Mouse (Mus musculus): ENCODE data around the gene Elp4.

The Elp4 gene

DNA sequence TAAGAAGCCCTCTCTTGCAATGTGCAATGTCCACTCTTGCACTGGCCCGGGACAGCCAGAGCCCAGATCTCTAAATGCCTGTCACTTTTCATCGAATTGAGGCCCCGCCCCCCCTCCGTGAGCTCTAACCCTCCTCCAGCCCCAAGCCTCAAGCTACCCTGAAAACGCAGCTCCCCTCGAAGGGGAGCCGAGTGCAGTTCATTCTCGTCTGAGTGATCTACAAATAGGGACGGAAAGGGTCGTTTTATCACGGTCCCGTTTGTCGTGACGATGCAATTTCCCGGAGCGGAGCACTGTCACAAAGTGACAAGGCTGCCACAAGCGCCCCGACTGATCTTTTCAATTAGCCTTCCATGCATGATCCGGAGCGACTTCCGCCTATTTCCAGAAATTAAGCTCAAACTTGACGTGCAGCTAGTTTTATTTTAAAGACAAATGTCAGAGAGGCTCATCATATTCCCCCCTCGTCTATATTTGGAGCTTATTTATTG, 222.3 kb downstream of the Elp4 start:
- DNase-seq = no peak

DNA sequence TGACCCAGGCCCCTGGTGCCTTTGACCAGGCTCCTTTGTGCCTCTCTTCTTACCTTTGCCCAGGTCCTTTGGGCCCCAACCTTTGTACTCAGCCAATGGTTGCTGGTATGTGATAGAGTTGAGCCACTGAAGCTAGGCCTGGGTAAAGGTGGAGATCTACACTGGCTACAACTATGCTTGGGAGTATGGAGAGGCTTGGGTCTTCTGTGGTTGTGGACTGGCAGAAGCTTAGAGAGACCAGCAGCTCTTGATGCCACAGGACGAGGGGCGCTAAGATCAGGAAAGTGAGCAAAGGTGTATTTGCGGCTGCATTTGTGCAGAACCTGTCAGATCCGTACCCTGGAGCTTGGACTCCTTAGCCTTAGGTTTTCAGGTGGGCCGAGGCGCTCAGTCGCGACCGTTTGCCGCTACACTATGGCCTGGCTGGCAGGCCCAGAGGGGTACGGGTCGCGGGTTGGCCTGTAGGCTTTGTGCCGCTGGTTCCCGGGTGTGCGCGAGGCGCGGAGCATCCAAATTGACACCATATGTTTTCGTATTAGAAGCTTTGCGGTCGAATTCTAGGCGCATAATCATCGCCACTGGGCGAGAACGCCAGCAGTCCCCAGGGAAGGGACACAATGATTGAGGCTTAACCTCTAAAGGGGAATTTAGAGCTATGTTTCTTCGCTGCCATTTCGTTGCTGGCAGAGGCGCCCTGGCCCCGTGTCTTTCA, 223.2 kb downstream of the Elp4 start:
- no peak for DNase-seq

DNA sequence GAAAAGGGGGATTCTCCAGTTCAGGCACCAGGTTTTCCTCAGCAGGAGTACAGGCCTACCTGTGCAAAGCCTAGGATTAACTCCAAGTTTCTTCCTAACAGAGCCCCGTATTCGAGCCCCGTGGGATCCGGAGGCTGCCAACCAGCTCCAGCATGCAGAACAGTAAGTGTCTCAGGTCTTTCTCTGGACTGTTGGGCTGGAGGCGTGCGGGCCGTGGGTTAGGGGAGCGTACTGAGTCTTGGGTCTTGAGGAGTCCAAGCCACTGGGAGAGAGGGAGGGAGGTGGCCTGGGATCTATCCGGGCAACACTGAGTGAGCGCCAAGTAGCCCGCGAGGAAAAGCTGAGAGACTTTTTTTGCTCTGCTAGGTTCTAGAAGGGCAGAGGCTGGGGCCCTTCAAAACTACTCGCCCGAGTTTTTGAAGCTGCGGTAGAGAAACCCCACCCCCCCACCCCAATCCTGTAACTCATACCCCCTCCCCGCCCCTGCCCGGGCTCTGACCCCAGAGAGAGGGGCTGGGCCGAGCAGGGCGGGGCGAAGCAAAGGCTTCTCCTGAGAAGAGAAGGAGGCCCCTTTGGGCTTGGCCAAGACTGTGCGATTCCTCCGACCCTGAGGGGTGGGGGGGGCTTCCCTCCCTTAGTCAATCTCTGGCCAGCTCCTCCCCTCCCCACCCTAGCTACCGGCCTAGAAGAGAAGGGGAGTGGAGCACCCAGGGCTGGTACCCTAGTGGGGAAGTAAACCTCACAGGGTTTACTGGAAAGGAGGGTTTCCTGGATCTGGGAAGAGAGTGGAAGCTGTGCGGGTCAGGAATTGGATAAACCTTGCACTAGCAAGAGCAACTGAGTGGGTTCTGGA, 224.0 kb downstream of the Elp4 start:
- DNase-seq = no peak

DNA sequence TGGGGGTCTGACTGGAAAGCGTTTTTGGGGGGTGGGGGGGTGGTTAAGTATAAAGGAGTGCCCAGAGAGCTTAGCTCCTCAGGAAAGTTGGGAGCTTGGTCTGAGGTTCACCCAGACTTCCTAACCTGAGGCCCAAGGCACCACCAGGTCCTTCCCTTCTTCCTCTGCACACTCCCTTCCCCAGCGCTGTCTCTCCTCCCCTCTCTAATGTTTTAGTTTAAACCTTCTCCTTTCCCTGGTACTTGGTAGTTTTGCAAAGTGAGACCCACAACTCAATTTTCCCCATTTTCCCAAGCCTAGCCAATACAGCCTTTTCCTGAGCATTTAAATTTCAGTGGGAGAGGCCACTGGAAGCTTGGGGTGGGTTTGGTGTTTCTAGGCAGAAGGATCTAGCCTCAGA, 225.0 kb downstream of the Elp4 start:
- DNase-seq = no peak

DNA sequence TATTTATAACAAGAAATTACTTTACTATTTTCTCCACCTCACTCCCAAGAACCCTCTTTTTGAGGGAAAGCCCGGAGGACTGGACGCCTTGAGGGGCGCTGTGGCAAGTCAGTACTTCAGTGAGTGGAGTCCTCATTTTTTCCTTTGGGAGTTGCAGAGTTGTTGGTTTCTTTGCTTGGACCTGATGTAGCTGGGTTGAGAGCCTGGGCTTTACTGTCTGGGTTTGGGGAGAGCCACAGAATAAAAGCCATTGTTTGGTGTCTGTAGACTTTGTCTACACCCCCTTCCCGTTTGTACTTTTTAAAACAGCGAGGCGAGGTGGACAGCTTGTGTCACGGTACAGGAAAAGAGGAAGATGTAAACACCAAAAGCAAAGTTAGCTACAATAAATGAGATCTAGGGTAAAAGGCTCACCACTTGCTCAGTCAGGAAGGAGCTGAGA, 225.5 kb downstream of the Elp4 start:
- DNase-seq = no peak

DNA sequence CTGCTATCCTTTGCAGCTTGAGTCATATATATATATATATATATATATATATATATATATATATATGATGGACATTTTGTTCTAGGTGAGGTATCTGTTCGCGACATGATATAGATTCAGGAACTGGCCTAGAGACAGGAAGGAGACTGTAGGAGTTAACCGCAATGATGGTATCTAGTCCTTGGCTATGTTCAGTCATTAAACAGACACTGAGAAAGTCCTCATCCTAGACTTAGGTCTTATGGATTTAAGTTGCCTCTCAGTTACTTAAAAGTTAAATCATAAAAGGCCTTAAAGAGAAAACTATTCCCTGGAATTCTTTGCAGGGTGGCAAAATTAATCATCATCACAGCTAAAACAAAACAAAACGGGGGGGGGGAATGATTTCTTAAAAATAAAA, 226.1 kb downstream of the Elp4 start:
- DNase-seq = no peak

DNA sequence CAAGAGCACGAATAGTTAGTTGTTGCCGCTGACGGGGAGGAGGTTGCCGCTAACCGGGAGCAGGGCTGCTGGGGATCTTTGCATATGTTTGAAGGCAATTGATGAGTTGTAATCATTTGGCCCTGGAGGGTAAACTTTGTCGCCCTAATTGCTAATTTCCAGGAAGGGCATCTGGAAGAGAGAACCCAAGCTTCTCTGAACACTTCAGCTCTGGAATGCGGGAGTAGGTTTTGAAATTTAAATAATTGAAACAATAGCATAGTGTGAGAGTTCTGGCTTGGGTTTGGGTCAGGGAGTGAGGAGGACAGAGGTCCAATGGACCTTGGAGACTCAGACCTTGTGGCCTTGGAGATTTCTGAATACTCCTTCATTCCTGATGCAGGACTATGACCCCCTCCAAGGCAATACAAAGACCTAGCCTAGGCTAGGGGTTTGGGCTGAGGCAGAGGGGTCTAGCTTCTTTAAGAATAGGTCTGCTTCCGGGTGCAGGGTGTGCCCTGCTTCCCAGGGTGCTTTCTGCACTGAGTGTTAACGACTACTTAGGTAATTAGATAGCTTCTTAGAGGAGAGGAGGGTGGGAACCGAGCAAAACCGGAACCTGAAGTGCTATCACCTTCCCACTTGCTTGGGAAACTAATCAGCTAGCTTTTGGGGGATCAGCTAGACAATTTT, 226.8 kb downstream of the Elp4 start:
- no peak for DNase-seq

DNA sequence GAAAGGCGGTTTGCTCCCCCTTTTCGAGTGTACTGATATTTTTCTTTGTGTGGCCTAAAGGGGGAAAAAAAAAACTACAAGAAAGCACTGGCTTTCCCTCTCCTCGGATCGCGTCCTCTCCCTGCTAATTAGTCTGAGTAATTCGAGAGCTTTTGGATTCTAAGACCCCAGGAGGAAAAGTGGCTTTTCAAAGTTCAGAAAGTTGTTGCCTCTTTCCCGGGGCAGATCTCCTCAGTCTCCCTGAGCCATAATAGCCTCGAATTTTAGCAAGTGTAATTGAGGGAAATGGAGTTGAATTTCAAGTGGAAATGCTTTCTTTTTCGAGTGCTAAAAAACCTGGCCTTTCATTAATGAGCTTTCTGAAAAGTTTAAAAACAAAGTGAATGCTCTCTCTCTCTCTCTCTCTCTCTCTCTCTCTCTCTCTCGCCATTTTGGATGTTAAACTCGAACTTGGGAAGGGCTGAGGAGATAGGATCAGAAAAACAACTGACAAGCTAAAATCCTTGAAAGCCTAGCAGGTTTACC, 227.4 kb downstream of the Elp4 start:
- no peak for DNase-seq

DNA sequence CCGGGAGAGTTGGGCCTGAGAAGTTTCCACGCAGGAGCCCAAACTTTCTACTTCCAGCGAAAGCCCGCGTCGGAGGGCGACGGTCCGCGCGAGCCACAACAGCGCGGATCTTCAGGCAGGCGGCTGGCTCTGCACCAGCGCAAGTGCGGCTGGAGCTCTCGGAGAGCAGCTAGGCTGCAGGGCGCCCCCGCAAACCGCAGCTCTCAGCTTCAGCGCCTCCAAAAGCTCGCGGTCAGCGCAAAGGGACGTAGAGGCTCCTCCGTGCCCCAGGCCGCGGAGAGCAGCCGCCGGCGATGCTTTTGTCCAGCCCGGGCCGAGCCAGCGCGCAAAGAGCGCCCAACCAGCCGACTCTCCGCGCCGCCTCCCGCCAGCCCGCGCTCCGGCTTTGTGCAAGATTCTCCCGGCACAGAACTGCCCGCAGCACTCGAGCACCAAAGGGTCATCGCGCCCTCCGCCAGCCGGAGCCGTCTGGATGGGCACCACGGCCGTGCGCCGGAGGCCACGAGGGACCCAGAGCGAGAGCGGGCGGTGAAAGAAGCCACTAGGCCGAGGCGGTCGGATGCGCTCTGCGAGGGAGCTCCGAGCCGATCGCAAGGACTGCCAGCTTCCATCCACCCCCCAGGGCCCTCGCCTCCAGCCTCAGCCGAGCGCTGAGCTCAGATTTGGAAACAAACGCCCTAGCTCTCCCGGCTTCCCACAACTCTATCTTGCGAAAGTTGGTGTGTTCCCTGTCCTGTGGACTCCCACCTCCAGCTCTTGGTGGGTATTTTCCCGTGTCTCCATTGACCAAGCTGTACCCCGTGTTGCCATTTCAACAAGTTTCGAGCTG, 228.1 kb downstream of the Elp4 start:
- no peak for DNase-seq

DNA sequence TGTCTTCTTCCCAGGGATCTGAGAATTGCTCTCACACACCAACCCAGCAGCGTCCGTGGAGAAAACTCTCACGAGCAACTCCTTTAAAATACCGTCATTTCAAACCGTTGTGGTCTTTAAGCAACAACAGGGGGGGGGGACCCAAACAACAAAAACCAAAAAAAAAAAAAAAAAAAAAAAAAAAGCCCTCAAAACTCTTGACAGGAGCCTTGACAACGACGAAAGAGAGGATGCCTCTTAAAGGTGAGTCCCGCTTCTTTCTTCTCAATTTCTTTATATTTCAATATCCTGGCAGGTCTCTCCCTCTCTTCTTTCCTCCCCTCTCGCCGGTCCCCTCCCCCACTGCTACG, 228.7 kb downstream of the Elp4 start:
- DNase-seq = no peak

DNA sequence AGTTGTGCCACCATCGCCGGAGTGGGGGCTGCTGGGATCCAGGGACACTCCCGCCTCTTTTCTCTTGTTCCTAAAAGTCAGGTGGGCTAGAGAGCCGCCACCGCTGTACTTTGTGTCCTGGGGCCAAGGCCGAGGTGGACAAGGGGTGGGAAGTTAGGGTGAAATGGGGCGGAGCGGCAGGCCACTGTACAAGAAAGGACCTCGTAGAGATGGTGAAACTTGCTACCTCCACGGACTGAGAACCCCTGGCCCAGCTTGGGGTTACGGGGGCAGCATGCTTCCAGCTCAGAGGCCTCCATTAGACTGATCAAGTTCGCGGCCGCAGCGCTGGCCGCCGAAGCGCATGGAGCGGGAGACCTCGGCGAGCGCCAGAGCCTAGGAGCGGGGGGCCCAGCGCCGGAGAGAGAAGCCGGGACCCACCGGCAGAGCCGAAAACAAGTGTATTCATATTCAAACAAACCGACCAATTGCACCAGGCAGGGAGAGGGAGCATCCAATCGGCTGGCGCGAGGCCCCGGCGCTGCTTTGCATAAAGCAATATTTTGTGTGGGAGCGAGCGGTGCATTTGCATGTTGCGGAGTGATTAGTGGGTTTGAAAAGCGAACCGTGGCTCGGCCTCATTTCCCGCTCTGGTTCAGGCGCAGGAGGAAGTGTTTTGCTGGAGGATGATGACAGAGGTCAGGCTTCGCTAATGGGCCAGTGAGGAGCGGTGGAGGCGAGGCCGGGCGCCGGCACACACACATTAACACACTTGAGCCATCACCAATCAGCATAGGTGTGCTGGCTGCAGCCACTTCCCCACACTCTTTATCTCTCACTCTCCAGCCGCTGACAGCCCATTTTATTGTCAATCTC, 229.3 kb downstream of the Elp4 start:
- no peak for DNase-seq

DNA sequence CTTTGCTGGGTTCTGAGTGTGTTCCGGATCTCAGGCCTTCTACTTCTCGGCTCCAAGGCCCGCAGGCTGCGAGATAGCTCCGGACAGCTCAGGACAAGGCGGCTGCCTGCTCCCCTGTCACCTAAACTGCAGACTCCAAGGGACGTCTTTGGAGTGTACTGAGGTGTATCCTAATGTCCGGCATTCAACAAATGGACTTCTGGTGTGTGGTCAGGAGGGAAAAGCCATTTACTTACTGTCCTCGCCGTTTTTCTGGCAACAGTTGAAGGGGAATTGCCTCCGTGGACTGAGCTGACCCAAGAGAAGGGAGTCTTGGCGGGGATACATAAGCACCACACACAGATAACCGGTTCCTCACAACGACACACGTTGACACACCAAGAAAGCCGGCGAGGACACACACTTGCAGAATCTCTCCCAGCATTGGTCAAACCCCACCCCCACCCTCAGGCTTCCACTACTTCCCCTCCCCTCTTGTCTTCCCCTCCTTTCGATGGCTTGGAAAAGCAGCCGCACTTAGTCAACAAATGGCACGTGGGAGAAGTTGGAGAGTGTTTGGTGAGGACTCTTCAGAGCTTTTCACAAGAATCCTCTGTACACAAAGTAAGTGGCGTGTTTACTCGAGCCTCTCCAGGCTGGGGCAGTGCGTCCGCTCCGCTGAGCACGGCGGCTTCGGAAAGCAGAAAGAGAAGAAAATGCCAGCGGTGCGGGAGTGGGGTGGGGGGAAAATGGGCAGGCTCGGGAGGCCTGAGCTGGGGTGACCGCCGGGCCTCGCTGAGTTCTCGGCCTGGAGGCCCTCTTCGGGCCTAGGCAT, 230.1 kb downstream of the Elp4 start:
- DNase-seq = no peak

DNA sequence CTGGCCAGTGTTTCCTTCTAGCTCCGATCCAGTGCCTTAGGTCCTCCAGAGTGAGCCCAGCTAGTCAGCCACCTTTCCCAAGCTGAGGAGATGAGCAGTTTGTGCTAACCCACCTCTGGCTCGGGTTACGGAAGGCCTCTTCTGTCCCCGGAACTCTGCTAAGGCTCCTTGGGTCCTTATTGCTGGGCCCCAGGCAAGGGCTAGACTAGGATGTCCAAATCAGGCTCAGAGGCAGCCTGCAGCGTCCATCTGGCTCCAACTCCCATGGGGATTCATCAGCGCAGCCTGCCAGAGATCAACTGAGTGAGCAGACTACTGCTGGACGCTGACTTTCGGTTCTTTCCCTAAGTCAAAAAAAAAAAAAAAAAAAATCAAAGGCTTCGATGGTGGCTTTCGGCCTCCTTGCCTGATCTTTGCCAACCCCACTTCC, 230.7 kb downstream of the Elp4 start:
- DNase-seq = no peak

DNA sequence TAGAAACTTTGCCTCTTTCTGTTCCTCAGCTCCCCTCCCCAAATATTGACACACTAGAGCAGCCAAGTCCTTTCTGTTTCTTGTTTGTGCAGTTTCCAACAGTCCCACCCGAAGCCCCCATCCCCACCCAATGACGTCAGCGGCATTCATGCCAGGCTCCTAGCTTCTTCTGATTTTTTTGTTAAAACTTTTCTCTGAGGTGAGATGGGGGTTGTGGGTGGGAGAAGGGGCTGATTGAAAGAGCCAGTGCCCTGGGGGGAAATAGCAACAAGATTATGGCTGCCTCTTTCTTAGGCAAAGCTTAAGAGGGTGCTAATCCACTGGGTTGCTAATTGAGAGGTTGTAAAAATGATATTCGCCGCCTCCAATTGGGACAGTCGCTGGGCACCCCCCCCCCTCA, 231.3 kb downstream of the Elp4 start:
- DNase-seq = no peak

DNA sequence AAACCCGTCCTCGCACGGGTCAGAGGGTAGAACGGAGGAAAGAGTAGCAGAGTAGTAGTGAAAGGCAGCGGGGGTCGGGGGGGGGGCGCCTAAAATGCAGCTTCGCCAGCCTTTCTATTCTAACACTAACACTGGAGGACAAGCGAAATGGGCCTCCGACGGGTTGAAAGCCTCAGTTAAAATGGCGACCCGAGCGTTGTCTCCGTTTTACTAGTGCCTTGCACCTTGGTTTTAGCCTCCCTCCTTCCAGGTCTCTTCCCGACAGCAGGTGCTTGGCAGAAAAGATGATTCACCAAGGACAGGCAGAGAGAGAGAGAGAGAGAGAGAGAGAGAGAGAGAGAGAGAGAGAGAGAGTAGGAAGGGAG, 231.8 kb downstream of the Elp4 start:
- DNase-seq = no peak

DNA sequence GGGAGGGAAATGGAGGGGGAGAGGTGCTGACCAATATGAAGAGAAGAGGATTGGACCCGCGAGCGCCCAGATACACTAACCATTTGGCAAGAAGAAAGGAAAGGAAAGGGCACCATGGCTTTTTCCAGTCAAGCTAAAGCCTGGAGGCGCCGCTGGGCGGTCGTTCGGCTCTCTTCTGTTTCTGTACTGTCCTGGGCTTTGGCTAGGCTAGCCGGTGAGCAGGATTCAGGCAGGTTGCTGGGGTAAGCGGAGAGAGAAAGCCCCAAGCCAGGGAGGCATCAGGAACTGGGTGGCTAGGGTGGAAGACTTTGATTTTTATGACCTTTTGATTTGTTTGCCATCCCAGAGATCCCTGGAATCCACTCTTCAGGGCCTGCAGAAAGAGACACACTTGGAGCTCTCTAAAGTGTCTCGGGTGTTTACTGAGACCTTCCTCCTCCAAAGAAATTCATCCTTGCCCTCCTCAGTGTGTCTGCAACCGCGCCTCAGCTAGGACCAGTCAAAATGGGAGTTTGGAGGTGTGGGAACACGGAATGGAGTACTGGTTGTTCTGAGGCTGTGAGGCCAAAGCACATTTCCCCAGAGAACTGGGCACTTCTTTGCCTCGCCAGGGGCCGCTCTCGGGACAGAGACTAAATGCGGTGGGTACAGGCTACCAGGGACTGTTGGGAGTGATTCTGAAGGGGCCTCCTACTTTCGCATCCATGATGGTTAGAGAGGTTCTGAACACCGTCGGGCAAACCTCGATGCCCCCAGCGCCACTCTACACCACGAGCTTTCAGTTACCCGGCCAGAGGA, 232.4 kb downstream of the Elp4 start:
- DNase-seq = no peak

DNA sequence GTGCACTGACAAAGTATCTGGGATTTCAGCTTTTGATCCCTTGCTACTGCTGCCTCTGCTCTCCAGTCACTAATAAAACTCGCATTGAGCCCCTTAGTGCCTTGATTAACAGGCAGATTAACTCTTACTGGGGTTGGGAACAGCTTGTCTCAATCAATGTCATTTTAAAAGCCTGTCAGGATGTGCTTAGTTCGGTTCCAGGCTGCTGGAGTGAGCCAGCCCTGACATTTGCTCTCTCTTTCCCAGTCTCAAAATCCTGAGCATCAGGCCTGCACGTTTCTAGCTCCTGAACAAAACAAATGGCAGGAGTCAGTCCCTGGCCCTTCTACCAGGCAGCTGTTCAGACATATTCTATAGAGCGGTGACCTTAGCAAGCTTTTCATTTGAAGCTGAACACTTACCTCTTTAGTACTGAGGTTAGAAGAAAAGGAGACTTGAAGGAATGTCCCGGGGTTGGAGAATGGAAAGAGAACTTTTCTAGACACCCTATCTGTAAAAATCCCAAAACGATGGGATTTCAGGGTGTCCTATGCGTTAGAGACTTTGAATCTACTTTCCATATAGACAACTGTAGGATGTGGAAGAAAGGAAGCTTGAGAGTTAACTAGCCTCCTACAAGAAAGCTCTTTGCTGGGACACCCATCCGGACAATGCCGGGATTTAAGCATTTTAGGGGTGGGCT, 233.1 kb downstream of the Elp4 start:
- no peak for DNase-seq

DNA sequence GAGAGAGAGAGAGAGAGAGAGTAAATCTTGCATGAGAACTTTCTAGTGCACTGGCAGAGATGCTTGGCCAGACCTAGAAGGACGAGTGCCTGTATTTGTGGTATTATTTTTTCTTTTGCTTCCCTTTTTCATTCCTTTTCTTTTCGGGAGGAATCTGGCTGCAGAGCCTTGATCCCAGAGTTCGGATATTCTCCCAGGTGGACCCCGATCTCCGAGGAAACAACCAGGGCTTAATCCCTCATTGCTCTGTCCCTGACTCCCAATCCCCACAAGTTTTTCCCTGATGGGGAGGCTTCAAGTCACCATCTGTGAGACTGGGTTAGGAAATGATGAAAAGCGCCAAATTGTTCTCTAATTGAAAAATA, 233.7 kb downstream of the Elp4 start:
- no peak for DNase-seq

Data from thymus, adult 18-20 months (tissue).